Mouse (Mus musculus): ENCODE results near the gene Olfr794. TPM values are rescaled to one million over a fixed set of nuclear protein-coding genes. Genes with fewer than 3 reads are reported as not detected.

The Olfr794 gene
- not detected in 2 replicates for polyA plus RNA-seq (2012; rRNA removed)
- polyA plus RNA-seq (2014; fragmentation: Nextera tagmentation; extraction: Ambion mirVana) = not detected in 2 replicates

- H3K4me2 ChIP-seq (ENCODE audit: low read depth) = no peak within 1 kb of the TSS
- H3K4me3 ChIP-seq (ENCODE audit: insufficient read depth in 1 of 2, low read depth in 2 of 2, low read length in 2 of 2) = no peak within 1 kb of the TSS
- no peak within 1 kb of the TSS for H3K9ac ChIP-seq (replicated peaks)
- DNase-seq (ENCODE audit: low read depth in 3 of 3, low spot score in 3 of 3) (no peak), ATAC-seq (ENCODE audit: insufficient read depth) (no peak)
- H3K27ac ChIP-seq = no peak within 1 kb of the TSS
- H3K9me3 ChIP-seq (ENCODE audit: control insufficient read depth, low read length) = no peaks in the 10 kb centered on the region
- WGBS (ENCODE audit: insufficient replicate concordance) = 42% methylated on average over 2 of the region's 2 CpGs
- H3K27me3 ChIP-seq (ENCODE audit: control insufficient read depth, insufficient read depth, low read length) = no peaks in the 10 kb centered on the region
- no peaks in the 10 kb centered on the region for H3K4me1 ChIP-seq (replicated peaks; ENCODE audit: control insufficient read depth in 2 of 2, insufficient read depth in 2 of 2, low read length in 1 of 2)
- TF ChIP-seq CTCF (IDR thresholded peaks at IDR 0.05; ENCODE audit: low read depth) (no peak), EP300 (IDR thresholded peaks at IDR 0.05; ENCODE audit: low read depth) (no peak)
- H3K36me3 ChIP-seq (replicated peaks; ENCODE audit: control insufficient read depth, insufficient read depth, low read depth) = no peaks in the 10 kb centered on the region
Observed at GRCm38 (mm10) chr10:129567355-129567754, at the start of gene Olfr794. Gene Olfr794 (plus strand): TSS chr10:129567655.

- no peaks in the 10 kb centered on the region for H3K9me3 ChIP-seq (ENCODE audit: control insufficient read depth, low read length)
- no peak within 1 kb of the TSS for H3K4me2 ChIP-seq (ENCODE audit: low read depth)
- H3K4me1 ChIP-seq (replicated peaks; ENCODE audit: control insufficient read depth in 2 of 2, insufficient read depth in 2 of 2, low read length in 1 of 2) = no peaks in the 10 kb centered on the region
- H3K27me3 ChIP-seq (ENCODE audit: control insufficient read depth, insufficient read depth, low read length) = no peaks in the 10 kb centered on the region
- WGBS (ENCODE audit: insufficient replicate concordance) = 31% methylated on average over 3 of the region's 3 CpGs
- H3K27ac ChIP-seq = no peak within 1 kb of the TSS
- no peaks in the 10 kb centered on the region for H3K36me3 ChIP-seq (replicated peaks; ENCODE audit: control insufficient read depth, insufficient read depth, low read depth)
- no peak for TF ChIP-seq CTCF (IDR thresholded peaks at IDR 0.05; ENCODE audit: low read depth)
- no peak for TF ChIP-seq EP300 (IDR thresholded peaks at IDR 0.05; ENCODE audit: low read depth)
- ATAC-seq (ENCODE audit: insufficient read depth) = no peak
- no peak for DNase-seq (ENCODE audit: low read depth in 3 of 3, low spot score in 3 of 3)
- no peak within 1 kb of the TSS for H3K9ac ChIP-seq (replicated peaks)
- H3K4me3 ChIP-seq (ENCODE audit: insufficient read depth in 1 of 2, low read depth in 2 of 2, low read length in 2 of 2) = no peak within 1 kb of the TSS
Observed at GRCm38 (mm10) chr10:129521492-129521891, 46.0 kb upstream of the Olfr794 start, which contains the start of gene Olfr791. Gene Olfr791 (plus strand): TSS chr10:129521792.

GRCm38 (mm10) chr10:129538862-129539261 lies 28.6 kb upstream of the Olfr794 start, which contains the start of gene Olfr792:
Gene Olfr792 (plus strand): TSS chr10:129539162.
- 67% methylated on average over 1 of the region's 1 CpGs for WGBS (ENCODE audit: insufficient replicate concordance)
- ATAC-seq (ENCODE audit: insufficient read depth) = no peak
- no peak within 1 kb of the TSS for H3K9ac ChIP-seq (replicated peaks)
- no peaks in the 10 kb centered on the region for H3K4me1 ChIP-seq (replicated peaks; ENCODE audit: control insufficient read depth in 2 of 2, insufficient read depth in 2 of 2, low read length in 1 of 2)
- no peak within 1 kb of the TSS for H3K4me3 ChIP-seq (ENCODE audit: insufficient read depth in 1 of 2, low read depth in 2 of 2, low read length in 2 of 2)
- TF ChIP-seq CTCF (IDR thresholded peaks at IDR 0.05; ENCODE audit: low read depth) (no peak), EP300 (IDR thresholded peaks at IDR 0.05; ENCODE audit: low read depth) (no peak)
- H3K36me3 ChIP-seq (replicated peaks; ENCODE audit: control insufficient read depth, insufficient read depth, low read depth) = no peaks in the 10 kb centered on the region
- no peak for DNase-seq (ENCODE audit: low read depth in 3 of 3, low spot score in 3 of 3)
- H3K9me3 ChIP-seq (ENCODE audit: control insufficient read depth, low read length) = no peaks in the 10 kb centered on the region
- H3K4me2 ChIP-seq (ENCODE audit: low read depth) = no peak within 1 kb of the TSS
- H3K27me3 ChIP-seq (ENCODE audit: control insufficient read depth, insufficient read depth, low read length) = no peaks in the 10 kb centered on the region
- no peak within 1 kb of the TSS for H3K27ac ChIP-seq

GRCm38 (mm10) chr10:129549354-129549753 lies 18.1 kb upstream of the Olfr794 start:
- H3K4me2 ChIP-seq (ENCODE audit: low read depth) = no peak overlapping the region
- no peaks in the 10 kb centered on the region for H3K9me3 ChIP-seq (ENCODE audit: control insufficient read depth, low read length)
- DNase-seq (ENCODE audit: low read depth in 3 of 3, low spot score in 3 of 3) = no peak
- TF ChIP-seq EP300 (IDR thresholded peaks at IDR 0.05; ENCODE audit: low read depth) (no peak), CTCF (IDR thresholded peaks at IDR 0.05; ENCODE audit: low read depth) (no peak)
- ATAC-seq (ENCODE audit: insufficient read depth) = no peak
- H3K4me1 ChIP-seq (replicated peaks; ENCODE audit: control insufficient read depth in 2 of 2, insufficient read depth in 2 of 2, low read length in 1 of 2) = no peaks in the 10 kb centered on the region
- H3K9ac ChIP-seq (replicated peaks) = no peak overlapping the region
- no peak overlapping the region for H3K4me3 ChIP-seq (ENCODE audit: insufficient read depth in 1 of 2, low read depth in 2 of 2, low read length in 2 of 2)
- no peaks in the 10 kb centered on the region for H3K27me3 ChIP-seq (ENCODE audit: control insufficient read depth, insufficient read depth, low read length)
- H3K27ac ChIP-seq = no peak overlapping the region
- WGBS (ENCODE audit: insufficient replicate concordance) = 33% methylated on average over 1 of the region's 1 CpGs
- H3K36me3 ChIP-seq (replicated peaks; ENCODE audit: control insufficient read depth, insufficient read depth, low read depth) = no peaks in the 10 kb centered on the region

GRCm38 (mm10) chr10:129577066-129577465 lies 9.6 kb downstream of the Olfr794 start:
- H3K9ac ChIP-seq (replicated peaks) = no peak overlapping the region
- H3K4me2 ChIP-seq (ENCODE audit: low read depth) = no peak overlapping the region
- 40% methylated on average over 1 of the region's 1 CpGs for WGBS (ENCODE audit: insufficient replicate concordance)
- H3K4me3 ChIP-seq (ENCODE audit: insufficient read depth in 1 of 2, low read depth in 2 of 2, low read length in 2 of 2) = no peak overlapping the region
- DNase-seq (ENCODE audit: low read depth in 3 of 3, low spot score in 3 of 3) (no peak), ATAC-seq (ENCODE audit: insufficient read depth) (no peak)
- no peaks in the 10 kb centered on the region for H3K9me3 ChIP-seq (ENCODE audit: control insufficient read depth, low read length)
- H3K27ac ChIP-seq = no peak overlapping the region
- no peaks in the 10 kb centered on the region for H3K36me3 ChIP-seq (replicated peaks; ENCODE audit: control insufficient read depth, insufficient read depth, low read depth)
- no peaks in the 10 kb centered on the region for H3K27me3 ChIP-seq (ENCODE audit: control insufficient read depth, insufficient read depth, low read length)
- no peak for TF ChIP-seq EP300 (IDR thresholded peaks at IDR 0.05; ENCODE audit: low read depth)
- TF ChIP-seq CTCF (IDR thresholded peaks at IDR 0.05; ENCODE audit: low read depth) = no peak
- no peaks in the 10 kb centered on the region for H3K4me1 ChIP-seq (replicated peaks; ENCODE audit: control insufficient read depth in 2 of 2, insufficient read depth in 2 of 2, low read length in 1 of 2)
